Mouse (Mus musculus) frontal cortex, postnatal 36 days (tissue): Measurements from ENCODE around the gene Elp4.
A peak's percentile ranks its signal among the peaks of the same experiment; 100 is the strongest.

Experiments used
- DNase-seq, 2 experiments: peaks; one replicate each; pipeline ENCODE4 v3.0.0; 2022; ENCODE audit warnings: low spot score in 2 of 2

Gene Elp4

GRCm38 (mm10) chr2:105805210-105805609 lies 99.2 kb downstream of the Elp4 start:
- DNase-seq, result no peak

- no peak for DNase-seq
Measured at GRCm38 (mm10) chr2:105804506-105804905, 99.9 kb downstream of the Elp4 start.

- no peak for DNase-seq
Measured at GRCm38 (mm10) chr2:105803427-105803826, 100.9 kb downstream of the Elp4 start.

GRCm38 (mm10) chr2:105802902-105803301 lies 101.5 kb downstream of the Elp4 start:
- DNase-seq, result no peak

GRCm38 (mm10) chr2:105801536-105801935 lies 102.8 kb downstream of the Elp4 start:
- no peak for DNase-seq

GRCm38 (mm10) chr2:105800694-105801093 lies 103.7 kb downstream of the Elp4 start:
- DNase-seq, result no peak

- no peak for DNase-seq
Measured at GRCm38 (mm10) chr2:105799840-105800239, 104.5 kb downstream of the Elp4 start.

- peak; percentile 19 to 37 for DNase-seq
Measured at GRCm38 (mm10) chr2:105797842-105798241, 106.5 kb downstream of the Elp4 start.

GRCm38 (mm10) chr2:105796101-105796500 lies 108.3 kb downstream of the Elp4 start:
- DNase-seq, result no peak

- DNase-seq, result no peak
Measured at GRCm38 (mm10) chr2:105792339-105793120, 111.8 kb downstream of the Elp4 start.

GRCm38 (mm10) chr2:105789936-105790335 lies 114.4 kb downstream of the Elp4 start:
- no peak for DNase-seq

- no peak for DNase-seq
Measured at GRCm38 (mm10) chr2:105787726-105788125, 116.6 kb downstream of the Elp4 start.

GRCm38 (mm10) chr2:105786986-105787385 lies 117.4 kb downstream of the Elp4 start:
- no peak for DNase-seq

- no peak for DNase-seq
Measured at GRCm38 (mm10) chr2:105782885-105783284, 121.5 kb downstream of the Elp4 start.

GRCm38 (mm10) chr2:105780739-105781138 lies 123.6 kb downstream of the Elp4 start:
- DNase-seq, result no peak

GRCm38 (mm10) chr2:105779320-105779891 lies 125.0 kb downstream of the Elp4 start:
- DNase-seq, result no peak

- no peak for DNase-seq
Measured at GRCm38 (mm10) chr2:105771314-105771713, 133.1 kb downstream of the Elp4 start.

GRCm38 (mm10) chr2:105769747-105770328 lies 134.5 kb downstream of the Elp4 start:
- DNase-seq, result no peak

GRCm38 (mm10) chr2:105753512-105753911 lies 150.9 kb downstream of the Elp4 start:
- no peak for DNase-seq

- DNase-seq, result no peak
Measured at GRCm38 (mm10) chr2:105749111-105749510, 155.3 kb downstream of the Elp4 start.

GRCm38 (mm10) chr2:105746896-105747295 lies 157.5 kb downstream of the Elp4 start:
- DNase-seq, result no peak

GRCm38 (mm10) chr2:105736166-105736565 lies 168.2 kb downstream of the Elp4 start:
- no peak for DNase-seq

- DNase-seq, result peak in 1 of 2 experiments; percentile 48
Measured at GRCm38 (mm10) chr2:105730704-105731103, 173.7 kb downstream of the Elp4 start.
